Mouse (Mus musculus): ENCODE data around the gene Chuk.
A peak's percentile ranks its signal among the peaks of the same experiment; 100 is the strongest.
"Not testable (repeated sequence)": the region's sequence is repeated elsewhere in the genome, so short reads cannot be mapped to it uniquely, and the experiment has no call there.

Chuk gene

DNA sequence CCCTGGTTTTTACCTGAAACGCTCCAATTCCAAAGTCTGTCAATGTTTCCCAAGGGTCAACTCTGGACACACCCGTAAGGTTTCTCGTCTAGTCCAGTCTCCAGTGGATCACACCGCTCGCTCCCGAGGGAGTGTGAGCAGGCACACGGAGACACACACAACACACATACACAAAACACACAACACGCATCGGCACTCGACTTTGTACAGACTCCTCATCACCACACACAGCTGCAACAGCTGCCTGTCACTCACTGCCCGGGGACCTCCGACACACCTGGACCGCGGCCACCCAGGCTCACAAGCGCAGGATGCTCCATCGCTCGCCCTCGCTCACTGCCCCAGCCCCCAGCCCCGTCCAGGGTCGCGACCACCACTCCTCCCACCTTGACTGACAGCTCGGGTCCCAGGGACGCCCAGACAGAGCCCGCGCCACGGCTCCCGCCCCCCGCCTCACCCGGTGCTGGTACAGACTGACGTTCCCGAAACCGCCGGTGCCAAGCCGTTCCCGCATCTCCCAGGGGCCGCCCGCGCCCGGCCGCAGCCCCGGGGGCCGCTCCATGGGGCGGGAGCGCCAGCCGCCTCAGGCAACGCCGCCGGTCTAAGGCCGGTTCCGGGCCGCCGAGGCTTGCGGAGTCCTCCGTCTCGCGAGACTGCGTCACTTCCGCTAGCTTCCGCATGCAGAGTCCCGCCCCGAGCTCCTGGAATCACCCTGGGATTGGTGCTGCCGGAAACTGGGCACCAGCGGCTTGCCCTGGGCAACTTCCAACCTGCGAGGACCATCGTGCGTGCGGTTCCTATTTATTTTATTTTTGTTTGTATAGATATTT lies at the start of gene Chuk:
TSS of gene Chuk (minus strand) at position 650 of the 830 bp plus-strand sequence.
- peak; percentile 95 for DNase-seq (ENCODE audit: low spot score)

DNA sequence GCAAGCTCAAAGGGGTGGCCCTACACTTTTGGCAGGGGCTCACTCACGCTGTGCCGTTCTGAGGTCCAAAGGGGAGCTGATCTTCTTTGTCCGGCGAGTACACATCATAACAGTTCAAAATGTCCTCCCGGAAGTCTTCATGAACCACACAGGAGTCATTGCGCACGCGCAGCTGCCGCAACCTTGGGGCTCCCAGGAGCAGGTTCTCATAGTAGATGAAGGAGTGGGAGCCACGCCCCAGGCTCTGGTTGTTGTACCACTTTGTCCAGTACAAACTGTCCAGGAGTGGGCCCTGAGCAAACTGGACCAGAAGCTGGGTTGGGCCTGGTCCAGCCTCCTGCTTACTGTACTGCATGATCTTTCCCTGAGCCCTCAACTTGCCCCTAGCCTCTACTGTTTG lies 49.7 kb upstream of the Chuk start:
- DNase-seq (ENCODE audit: low spot score): no peak

DNA sequence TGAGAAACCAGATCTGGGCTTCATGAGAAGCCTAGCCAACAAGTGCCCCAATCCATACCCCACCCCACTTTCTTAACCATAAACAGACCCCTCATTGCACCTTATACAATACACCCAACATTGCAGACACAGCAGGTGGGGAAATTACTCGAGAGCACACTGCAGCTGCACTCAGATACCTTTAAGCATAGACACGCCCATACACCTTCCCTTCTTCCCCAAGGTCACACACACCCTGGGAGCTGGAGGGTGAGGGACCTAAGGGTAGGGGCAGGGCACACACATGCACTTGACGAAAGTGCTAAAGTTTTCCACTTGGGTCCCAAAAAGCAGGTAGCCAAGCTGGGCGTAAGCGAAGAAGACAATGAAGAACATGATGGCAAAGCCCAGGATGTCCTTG lies 46.5 kb upstream of the Chuk start:
- no peak for DNase-seq (ENCODE audit: low spot score)

DNA sequence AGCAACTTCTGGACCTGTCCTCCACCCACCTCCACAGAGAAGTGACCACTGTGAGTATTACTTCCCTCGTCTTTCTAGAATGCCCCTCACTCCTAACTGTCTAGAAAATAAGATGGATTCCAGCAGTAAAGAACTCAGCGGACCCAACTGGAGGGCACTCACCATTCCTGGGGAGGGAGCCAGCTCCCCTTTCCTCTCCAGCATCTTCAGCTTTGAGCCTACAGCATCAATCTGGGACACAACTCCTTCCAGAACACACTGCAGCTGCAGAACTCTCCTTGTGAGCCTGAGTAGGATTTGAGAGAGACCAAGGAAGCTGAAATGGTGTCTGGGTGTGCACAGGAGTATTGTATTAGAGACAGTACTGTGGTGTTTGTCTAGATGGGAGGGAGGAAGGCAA lies 41.7 kb upstream of the Chuk start:
- DNase-seq (ENCODE audit: low spot score): no peak

DNA sequence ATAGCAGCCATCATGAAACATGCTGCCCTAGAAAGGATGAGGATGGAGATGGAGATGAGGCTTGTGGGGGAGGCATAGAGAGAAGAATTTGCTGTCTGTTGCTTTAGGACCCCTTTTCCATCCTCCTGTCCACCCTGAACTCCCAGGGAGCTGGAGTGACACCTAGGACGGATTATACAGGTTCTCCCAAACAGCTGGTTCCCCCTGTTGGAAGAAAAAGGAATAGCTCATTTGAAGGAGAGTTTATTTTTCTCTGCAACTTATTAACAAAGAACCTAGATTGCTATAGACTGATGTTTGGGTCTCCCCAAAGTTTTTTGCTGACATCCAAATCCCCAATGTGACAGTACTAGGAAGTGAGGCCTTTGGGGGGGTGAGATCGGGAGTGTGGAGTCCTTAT lies 41.1 kb upstream of the Chuk start:
- no peak for DNase-seq (ENCODE audit: low spot score)

DNA sequence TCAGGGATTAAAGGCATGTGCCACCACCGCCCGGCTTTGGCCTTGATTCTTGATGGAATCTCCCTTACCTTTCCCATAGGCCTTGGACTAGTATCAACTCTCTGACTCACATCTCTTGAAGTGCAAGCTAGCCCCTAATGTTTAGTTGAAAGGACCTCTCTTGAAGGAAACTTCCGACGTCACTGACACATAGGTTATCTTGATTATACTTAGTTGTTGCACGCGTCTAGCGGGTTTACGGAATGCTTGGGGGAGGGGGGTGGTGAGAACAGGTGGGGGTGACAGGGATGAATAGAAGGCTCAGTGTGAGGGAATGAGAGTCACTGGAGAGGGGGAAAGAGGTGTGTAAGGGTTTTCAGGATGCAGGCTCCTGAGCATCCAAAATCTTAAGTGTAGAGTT lies 39.7 kb upstream of the Chuk start:
- no peak for DNase-seq (ENCODE audit: low spot score)

DNA sequence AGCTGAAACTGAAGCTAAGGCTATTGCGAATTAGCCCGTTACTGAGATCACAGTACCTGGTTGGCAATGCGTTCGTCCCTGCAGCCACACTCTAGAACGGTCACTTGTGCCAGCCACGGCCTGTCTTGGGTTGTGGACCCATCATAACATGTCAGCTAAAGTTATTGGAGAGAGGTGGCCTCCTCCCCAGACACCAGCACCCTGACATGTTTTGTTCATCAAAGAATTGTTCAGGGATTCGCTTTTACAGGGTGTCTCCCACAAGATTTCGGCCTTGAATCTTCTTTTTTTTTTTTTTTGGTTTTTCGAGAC lies 39.2 kb upstream of the Chuk start:
- DNase-seq (ENCODE audit: low spot score): no peak

DNA sequence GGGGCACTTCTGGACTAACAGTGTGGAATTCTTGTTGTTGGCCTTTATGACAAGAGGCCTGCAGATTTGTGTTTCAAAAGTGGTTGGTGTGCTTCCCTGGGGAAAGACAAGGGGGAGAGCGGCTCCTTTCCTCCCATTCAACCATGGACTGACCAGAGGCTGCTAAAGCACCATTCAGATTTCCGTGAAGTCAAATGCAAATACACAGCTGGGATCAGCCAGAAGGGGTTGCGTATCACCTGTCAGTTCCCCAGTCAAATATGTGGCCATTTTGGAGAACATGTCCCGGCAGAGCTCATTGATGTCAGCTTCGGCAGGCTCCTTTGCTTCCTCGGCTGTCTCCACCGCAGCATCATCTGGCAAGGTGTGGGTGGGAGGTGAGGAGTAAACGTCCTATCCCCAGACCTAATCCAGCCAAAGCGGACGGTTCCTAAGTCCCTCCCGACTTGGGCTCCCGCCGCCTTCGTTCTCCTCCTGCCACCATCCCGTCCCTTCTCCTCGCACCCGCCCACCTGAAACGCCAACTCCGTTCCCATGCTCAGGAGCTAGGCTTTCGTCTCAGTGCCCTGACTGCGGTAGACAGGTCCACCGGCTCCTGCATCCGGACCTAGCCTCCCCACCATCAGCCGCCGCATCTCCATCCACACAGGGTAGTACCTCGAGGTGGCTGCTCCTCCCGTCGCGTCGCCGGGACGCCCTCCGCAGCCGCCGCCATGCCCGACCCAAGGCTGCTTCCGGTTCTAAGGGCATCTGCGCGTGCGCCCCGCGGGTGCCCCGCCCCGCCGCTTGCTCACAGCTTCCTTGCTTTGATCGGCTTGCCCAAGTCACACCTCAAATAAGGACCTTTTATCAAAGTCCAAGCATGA lies 38.7 kb upstream of the Chuk start, which contains the start of gene Bloc1s2:
TSS of gene Bloc1s2 (minus strand) at position 745 of the 866 bp plus-strand sequence.
- peak; percentile 88 for DNase-seq (ENCODE audit: low spot score)

DNA sequence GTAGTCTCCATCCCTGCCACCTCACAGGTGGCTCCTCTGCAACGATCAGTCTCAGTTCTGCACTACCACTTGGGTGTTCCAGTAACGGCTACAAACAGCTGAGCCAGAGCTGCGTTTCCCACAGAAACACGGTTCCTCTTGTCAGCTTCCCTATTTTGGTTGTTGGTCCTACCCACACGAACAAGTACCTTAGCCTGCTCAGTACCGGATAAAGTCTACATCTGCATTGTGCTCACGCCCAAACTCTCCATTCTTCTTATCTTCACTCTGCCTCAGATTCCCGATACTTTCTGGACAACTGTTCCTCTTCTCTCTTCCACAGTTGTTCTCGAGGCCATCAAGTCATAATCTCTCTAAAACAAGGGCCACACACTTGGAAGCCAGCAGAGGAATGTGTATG lies 37.1 kb upstream of the Chuk start:
- DNase-seq (ENCODE audit: low spot score): no peak

DNA sequence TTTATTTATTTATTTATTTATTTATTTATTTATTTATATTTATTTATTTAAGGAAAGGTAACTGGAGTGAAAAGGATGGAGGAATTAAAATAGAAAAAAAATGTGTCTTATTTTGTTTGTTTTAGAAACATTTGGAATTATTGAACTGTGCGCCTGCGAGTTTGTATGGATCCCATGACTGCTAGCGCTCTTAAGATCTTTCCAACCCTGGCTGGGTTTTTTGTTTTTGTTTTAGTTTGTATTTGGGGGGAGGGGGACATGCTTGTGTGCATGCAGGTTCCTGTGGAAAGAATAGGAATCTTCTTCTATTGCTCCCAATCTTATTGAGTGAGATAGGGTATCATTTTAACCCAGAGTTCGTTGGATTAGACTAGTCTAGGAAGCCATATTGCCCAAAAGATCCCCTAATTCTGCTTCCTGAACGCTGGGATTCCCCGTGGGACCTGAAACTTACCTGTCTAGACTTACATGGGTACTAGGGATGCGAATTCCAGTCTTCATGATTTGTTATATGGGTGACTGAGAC lies 28.7 kb upstream of the Chuk start:
- no peak for DNase-seq (ENCODE audit: low spot score)

DNA sequence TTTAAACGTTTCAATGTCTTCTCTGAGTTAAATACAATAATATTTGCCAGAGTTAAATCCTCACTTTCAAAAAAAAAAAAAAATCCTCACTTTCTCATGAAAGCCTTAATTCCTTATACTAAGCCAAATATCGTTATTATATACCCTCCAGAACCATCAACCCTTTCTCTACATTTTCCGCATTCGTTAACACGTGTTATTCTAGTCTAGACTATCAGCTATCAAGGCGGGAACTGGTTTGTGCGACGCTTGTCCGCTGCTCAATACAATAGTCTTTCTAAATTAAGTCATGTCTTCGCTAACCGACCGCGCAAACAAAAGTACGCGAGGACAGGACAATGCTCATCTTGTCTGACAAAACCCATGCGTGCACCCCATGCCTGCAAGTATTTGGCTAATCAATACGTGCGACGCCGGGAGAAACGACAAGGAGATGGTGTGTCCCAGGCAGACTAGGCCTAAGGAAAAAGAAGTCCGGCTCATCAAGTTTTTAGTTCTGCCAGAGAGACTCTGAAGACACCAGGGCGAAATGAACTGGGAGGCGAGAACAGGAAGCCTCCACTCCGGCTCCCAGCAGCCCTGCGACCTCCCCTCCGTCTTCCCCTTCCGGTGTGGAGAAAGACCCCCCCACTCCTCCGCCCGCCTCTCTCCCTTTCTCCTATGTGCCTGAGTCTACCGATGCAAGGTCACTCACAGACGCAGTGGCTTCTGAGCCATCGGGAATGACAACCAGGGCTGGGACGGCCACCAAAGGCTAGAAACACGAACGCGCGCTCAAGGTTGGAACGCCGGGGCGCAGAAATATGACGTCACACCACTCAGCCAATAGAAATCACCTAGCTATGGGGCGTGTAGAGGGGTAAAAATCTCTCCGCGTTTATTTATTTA lies 28.0 kb upstream of the Chuk start, which contains the start of gene Cwf19l1:
TSS of gene Cwf19l1 (minus strand) at position 805 of the 888 bp plus-strand sequence.
- peak; percentile 77 for DNase-seq (ENCODE audit: low spot score)

DNA sequence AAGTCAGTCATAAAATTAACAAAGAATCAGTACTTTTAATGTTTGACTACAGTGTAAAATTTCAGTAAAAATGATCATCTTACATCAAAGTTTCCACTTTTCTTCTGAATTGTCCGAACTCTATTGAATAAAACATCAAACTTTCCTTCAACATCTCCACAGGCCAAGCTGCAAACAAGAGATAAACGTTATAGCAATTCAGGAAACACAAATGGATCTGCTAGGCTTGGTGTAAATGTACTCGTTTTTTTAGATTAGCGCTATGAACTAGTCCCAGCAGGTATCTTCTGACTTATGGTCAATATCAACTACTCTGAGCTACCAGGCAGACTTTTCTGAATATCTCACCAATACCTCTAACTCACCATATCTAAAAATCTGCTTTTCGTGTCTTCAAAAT lies 25.6 kb upstream of the Chuk start:
- no peak for DNase-seq (ENCODE audit: low spot score)

DNA sequence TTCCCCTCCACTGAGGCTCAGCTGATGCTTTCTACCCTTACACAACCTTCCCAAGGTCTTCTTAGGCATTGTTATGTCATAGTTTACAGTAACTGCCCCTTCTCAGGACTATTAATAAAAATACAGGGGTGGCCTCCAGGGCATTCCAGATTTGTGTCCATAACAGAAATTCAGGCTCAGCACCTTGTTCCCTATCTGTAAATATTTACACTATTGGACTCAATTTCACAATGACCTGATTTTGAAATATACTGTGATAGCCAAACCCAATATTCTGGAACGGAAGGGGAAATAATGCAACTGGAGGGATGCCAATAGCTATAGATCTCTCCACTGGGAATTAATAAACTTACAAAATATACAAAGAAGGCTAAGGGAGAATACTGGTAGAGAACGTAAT lies 21.3 kb upstream of the Chuk start:
- DNase-seq (ENCODE audit: low spot score): no peak

DNA sequence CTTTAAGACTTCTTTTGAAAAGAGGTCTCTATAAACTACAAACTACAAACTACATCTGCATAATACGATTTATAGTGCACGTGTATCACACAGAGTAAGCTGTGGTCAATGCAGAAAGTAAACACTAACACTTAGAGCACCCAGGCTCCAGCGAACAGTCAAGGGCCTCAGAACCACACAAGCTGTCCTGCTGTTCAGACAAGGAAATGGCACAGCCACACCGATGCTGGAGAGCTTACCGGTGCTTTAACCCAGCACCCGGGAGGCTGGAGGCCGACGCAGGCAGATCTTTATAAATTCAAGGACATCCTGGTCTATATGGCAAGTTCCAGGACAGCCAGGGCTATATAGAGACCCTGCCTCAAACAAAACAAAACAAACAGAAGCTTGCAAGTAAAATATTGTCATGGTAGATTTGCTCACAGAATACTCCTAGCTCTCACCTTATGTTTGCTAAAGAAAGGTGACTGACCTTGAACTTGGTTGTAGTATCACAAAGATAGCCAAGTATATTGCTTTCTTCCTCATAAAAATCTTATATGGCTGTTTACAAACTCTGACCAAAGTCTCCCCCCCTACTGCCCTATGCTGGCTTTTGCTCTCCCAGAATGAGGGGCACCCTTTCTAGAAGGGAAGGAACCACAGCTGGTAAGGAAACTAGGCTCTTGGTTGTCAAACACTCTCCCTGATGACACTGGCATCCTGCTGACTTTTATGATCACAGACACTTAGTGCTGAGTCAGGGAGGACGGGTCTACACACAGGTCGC lies 20.6 kb upstream of the Chuk start:
- no peak for DNase-seq (ENCODE audit: low spot score)

DNA sequence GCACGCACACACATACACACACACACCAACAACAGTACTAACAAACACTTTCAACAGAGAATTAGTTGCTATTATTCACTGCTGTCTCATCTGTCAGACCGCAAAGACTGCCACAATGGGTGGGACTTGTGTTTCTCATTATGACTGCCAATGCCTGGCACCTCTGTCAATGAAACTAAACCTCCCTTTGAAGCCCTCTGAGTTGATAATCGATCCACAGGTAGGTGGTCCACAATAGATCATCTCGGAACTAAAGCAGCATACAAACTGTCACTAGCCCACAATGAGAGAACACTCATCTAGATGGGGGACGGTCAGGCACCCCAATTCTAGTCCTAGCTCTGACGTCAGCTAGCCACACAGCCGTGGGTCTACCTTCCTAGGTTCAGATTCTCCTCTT lies 13.9 kb upstream of the Chuk start:
- no peak for DNase-seq (ENCODE audit: low spot score)

DNA sequence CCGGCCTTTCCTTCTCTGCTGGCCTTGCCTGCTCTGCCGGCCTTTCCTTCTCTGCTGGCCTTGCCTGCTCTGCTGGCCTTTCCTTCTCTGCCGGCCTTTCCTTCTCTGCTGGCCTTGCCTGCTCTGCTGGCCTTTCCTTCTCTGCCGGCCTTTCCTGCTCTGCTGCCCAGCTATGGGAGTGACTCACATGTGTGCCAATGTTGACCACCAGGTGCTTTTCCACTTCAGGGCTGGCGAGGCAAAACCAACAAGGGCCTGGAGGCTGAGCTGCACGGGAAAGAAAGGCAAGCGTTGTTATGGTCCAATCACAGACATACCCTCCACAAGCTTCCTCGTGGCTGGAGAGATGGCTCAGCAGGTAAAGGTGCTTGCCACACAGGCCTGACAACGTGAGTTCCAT lies 13.4 kb upstream of the Chuk start:
- not testable (repeated sequence) for DNase-seq (ENCODE audit: low spot score)

DNA sequence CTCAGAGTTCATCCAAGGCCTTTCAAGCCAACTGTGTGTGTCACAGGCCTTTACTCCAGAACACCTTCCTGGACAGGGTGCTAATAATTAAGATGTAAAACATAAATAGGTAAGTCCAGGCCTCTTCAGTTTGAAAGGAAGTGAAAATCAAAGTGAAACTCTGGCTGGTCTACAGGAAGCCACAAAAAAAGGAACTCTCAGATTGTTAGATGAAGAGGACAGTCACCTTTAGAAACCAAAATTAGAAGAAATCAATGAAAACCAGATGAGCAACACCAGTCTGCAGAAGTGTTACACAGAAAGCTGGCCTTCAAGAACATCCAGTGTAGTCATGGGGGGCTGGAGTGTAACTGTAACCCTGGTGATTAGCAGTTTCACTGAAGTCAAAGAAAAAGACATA lies 10.5 kb upstream of the Chuk start:
- no peak for DNase-seq (ENCODE audit: low spot score)

DNA sequence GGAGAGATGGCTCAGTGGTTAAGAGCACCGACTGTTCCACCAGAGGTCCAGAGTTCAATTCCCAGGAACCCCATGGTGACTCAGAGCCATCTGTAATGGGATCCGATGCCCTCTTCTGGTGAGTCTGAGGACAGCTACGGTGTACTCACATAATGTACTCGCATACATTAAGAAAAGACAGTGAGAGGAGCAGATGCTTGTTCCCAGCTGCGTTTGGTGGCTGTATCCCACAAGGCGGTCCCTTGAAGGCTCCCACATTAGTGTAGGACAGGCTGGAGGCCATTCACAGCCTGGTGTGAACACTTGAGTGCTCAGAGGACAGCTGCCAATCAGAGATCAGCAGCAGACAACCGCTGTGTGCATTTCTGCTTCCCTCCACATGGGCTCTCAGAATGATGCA lies 4.4 kb upstream of the Chuk start:
- DNase-seq (ENCODE audit: low spot score): no peak

DNA sequence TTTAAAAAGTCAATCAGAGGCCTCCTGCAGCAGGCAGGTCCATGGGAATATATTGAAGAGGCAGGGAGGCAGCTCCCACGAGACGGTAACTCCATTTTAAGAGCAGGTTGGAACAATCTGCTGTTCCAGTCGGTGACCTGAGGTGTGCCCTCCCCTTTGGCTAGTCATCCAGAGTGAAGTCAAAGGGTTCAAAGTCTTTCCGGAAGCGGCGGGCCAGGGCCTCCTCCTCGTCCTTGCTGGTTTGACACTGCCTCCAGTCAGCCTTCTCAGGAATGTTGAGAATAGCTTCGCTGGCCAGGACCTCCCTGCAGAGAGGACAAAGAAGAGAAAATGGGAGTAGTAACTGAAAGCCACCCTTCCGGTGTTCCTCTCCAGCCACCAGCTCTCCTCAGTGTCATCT lies 3.1 kb upstream of the Chuk start:
- DNase-seq (ENCODE audit: low spot score): no peak

DNA sequence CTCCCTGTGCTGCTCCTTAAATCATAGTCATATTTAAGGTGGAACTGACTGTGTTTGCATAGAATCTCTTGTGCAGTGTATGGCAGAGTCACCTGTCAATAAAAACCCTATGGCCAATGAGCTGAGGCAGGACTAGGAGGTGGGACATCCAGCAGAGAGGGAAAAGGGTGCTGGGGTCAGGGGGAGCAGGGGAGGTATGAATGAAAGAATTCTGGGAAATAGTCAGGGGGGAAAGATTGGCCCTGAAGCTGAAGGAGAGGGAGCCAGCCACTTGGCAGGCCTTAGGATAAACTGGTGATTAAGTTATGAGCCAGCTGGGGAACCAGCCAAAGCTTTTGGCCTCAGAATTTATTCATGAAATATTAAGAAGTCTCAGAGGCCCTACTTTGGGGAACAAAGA lies 1.7 kb upstream of the Chuk start:
- DNase-seq (ENCODE audit: low spot score): peak; percentile 10
